Mouse (Mus musculus): ENCODE measurements around the gene Sco2. TPM values are rescaled to one million over a fixed set of nuclear protein-coding genes. Genes with fewer than 3 reads are reported as not detected.

Sco2 gene
- polyA plus RNA-seq, 1 experiment from 2014 or later: 6.1 TPM

- no peaks in the 10 kb centered on the region for H3K27me3 ChIP-seq (ENCODE audit: control insufficient read depth, insufficient read depth, low read length)
- H3K4me3 ChIP-seq (replicated peaks; ENCODE audit: low read length): no peak overlapping the region
- no peak overlapping the region for H3K27ac ChIP-seq (ENCODE audit: low read length)
- no peak for ATAC-seq (ENCODE audit: insufficient read depth, low FRiP score)
- 36% methylated on average over 1 of the region's 1 CpGs for WGBS
- H3K9me3 ChIP-seq (replicated peaks; ENCODE audit: control insufficient read depth, low read length): no peaks in the 10 kb centered on the region
- H3K4me2 ChIP-seq (ENCODE audit: low read depth, low read length): no peak overlapping the region
- no peak overlapping the region for H3K9ac ChIP-seq (ENCODE audit: low read length)
- H3K36me3 ChIP-seq (ENCODE audit: control insufficient read depth, insufficient read depth, low read length): no peaks in the 10 kb centered on the region
- no peaks in the 10 kb centered on the region for H3K4me1 ChIP-seq (ENCODE audit: control insufficient read depth, insufficient read depth, low read length)
Measured at GRCm38 (mm10) chr15:89341678-89342077, 32.0 kb downstream of the Sco2 start.

GRCm38 (mm10) chr15:89340136-89340535, 33.5 kb downstream of the Sco2 start:
- Histone ChIP-seq H3K9me3 (replicated peaks; ENCODE audit: control insufficient read depth, low read length) (no peaks in the 10 kb centered on the region), H3K4me3 (replicated peaks; ENCODE audit: low read length) (no peak overlapping the region), H3K4me1 (ENCODE audit: control insufficient read depth, insufficient read depth, low read length) (no peaks in the 10 kb centered on the region), H3K36me3 (ENCODE audit: control insufficient read depth, insufficient read depth, low read length) (no peaks in the 10 kb centered on the region), H3K27ac (ENCODE audit: low read length) (no peak overlapping the region), H3K9ac (ENCODE audit: low read length) (no peak overlapping the region), H3K27me3 (ENCODE audit: control insufficient read depth, insufficient read depth, low read length) (no peaks in the 10 kb centered on the region), H3K4me2 (ENCODE audit: low read depth, low read length) (no peak overlapping the region)
- ATAC-seq (ENCODE audit: insufficient read depth, low FRiP score): no peak
- WGBS: 75% methylated on average over 3 of the region's 3 CpGs

- 78% methylated on average over 2 of the region's 2 CpGs for WGBS
- Histone ChIP-seq H3K27me3 (ENCODE audit: control insufficient read depth, insufficient read depth, low read length) (no peaks in the 10 kb centered on the region), H3K9me3 (replicated peaks; ENCODE audit: control insufficient read depth, low read length) (no peaks in the 10 kb centered on the region), H3K27ac (ENCODE audit: low read length) (no peak overlapping the region), H3K4me2 (ENCODE audit: low read depth, low read length) (no peak overlapping the region), H3K4me3 (replicated peaks; ENCODE audit: low read length) (no peak overlapping the region), H3K9ac (ENCODE audit: low read length) (no peak overlapping the region), H3K4me1 (ENCODE audit: control insufficient read depth, insufficient read depth, low read length) (no peaks in the 10 kb centered on the region), H3K36me3 (ENCODE audit: control insufficient read depth, insufficient read depth, low read length) (no peaks in the 10 kb centered on the region)
- no peak for ATAC-seq (ENCODE audit: insufficient read depth, low FRiP score)
Measured at GRCm38 (mm10) chr15:89339696-89340095, 34.0 kb downstream of the Sco2 start.

DNA sequence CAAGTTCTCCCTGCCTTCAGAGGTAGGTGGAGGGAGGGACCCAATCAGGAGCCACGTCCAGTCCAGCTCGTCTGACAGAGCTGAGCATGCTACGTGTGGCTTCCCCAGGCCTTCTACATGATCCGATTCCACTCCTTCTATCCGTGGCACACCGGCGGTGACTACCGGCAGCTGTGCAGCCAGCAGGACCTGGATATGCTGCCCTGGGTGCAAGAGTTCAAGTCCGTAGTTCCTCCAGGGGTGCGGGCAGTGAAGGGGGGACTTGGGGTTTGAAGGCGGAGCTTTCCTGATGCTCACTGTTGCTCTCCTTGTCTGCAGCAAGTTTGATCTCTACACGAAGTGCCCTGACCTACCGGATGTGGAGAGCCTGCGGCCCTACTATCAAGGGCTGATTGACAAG, 37.2 kb downstream of the Sco2 start:
- Histone ChIP-seq H3K9me3 (replicated peaks; ENCODE audit: control insufficient read depth, low read length) (no peaks in the 10 kb centered on the region), H3K4me3 (replicated peaks; ENCODE audit: low read length) (no peak overlapping the region), H3K36me3 (ENCODE audit: control insufficient read depth, insufficient read depth, low read length) (no peaks in the 10 kb centered on the region), H3K27ac (ENCODE audit: low read length) (no peak overlapping the region), H3K27me3 (ENCODE audit: control insufficient read depth, insufficient read depth, low read length) (no peaks in the 10 kb centered on the region), H3K9ac (ENCODE audit: low read length) (no peak overlapping the region), H3K4me2 (ENCODE audit: low read depth, low read length) (no peak overlapping the region), H3K4me1 (ENCODE audit: control insufficient read depth, insufficient read depth, low read length) (no peaks in the 10 kb centered on the region)
- no peak for ATAC-seq (ENCODE audit: insufficient read depth, low FRiP score)
- 77% methylated on average over 14 of the region's 14 CpGs for WGBS

- H3K9me3 ChIP-seq (replicated peaks; ENCODE audit: control insufficient read depth, low read length): no peaks in the 10 kb centered on the region
- WGBS: 74% methylated on average over 17 of the region's 17 CpGs
- ATAC-seq (ENCODE audit: insufficient read depth, low FRiP score): no peak
Measured at GRCm38 (mm10) chr15:89334774-89335537, 38.7 kb downstream of the Sco2 start.

DNA sequence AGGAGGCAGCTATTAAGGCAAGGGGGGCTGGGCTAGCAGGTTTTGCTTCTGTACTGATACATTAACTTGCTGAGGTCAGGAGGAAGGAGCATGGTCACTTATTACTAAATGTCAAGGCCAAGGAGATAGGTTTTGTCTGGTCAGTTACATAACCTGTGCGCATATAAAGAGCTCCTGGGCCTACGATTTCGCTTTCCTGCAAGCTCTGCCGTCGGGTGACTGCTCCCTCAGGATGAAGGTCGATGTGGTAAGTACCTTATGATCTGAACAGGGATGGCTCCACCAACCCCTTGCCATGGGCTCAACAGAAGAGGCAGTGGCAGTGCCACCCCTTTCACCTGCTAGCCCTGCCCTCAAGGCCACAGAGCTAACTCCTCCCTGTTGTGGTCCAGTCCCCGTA, 39.4 kb downstream of the Sco2 start, which contains the start of gene Miox:
Miox (plus strand) TSS at position 128 of the 400 bp plus-strand sequence.
- Histone ChIP-seq H3K4me2 (ENCODE audit: low read depth, low read length) (no peak within 1 kb of the TSS), H3K9me3 (replicated peaks; ENCODE audit: control insufficient read depth, low read length) (no peaks in the 10 kb centered on the region), H3K27ac (ENCODE audit: low read length) (no peak within 1 kb of the TSS), H3K9ac (ENCODE audit: low read length) (no peak within 1 kb of the TSS), H3K36me3 (ENCODE audit: control insufficient read depth, insufficient read depth, low read length) (no peaks in the 10 kb centered on the region), H3K4me1 (ENCODE audit: control insufficient read depth, insufficient read depth, low read length) (no peaks in the 10 kb centered on the region), H3K27me3 (ENCODE audit: control insufficient read depth, insufficient read depth, low read length) (no peaks in the 10 kb centered on the region), H3K4me3 (replicated peaks; ENCODE audit: low read length) (no peak within 1 kb of the TSS)
- WGBS: 85% methylated on average over 7 of the region's 7 CpGs
- no peak for ATAC-seq (ENCODE audit: insufficient read depth, low FRiP score)

More at GRCm38 (mm10) chr15:89334774-89335537, 38.7 kb downstream of the Sco2 start:
- Histone ChIP-seq H3K4me2 (ENCODE audit: low read depth, low read length) (no peak overlapping the region), H3K4me1 (ENCODE audit: control insufficient read depth, insufficient read depth, low read length) (no peaks in the 10 kb centered on the region), H3K4me3 (replicated peaks; ENCODE audit: low read length) (no peak overlapping the region), H3K27ac (ENCODE audit: low read length) (no peak overlapping the region), H3K36me3 (ENCODE audit: control insufficient read depth, insufficient read depth, low read length) (no peaks in the 10 kb centered on the region), H3K27me3 (ENCODE audit: control insufficient read depth, insufficient read depth, low read length) (no peaks in the 10 kb centered on the region), H3K9ac (ENCODE audit: low read length) (no peak overlapping the region)

DNA sequence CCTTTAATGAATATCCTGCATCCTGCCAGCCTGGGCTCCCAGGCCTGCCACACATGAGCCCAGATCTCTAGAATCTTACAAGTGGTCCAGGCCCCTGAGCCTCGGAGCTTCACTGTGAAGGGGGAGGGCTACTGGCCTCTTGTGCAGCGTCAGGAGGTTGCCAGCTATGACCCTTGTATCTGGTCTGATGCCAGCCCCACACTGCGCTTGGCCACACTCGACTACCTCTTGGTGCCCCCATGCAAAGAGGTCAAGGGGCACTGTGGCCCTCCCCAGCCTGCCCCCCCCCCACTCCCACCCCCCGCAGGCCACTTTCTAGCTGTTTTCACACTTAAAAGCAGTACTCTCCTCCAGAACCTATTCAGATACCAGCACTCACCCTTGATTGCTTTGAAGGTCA, 47.2 kb downstream of the Sco2 start:
- Histone ChIP-seq H3K9ac (ENCODE audit: low read length) (no peak overlapping the region), H3K4me3 (replicated peaks; ENCODE audit: low read length) (no peak overlapping the region)

DNA sequence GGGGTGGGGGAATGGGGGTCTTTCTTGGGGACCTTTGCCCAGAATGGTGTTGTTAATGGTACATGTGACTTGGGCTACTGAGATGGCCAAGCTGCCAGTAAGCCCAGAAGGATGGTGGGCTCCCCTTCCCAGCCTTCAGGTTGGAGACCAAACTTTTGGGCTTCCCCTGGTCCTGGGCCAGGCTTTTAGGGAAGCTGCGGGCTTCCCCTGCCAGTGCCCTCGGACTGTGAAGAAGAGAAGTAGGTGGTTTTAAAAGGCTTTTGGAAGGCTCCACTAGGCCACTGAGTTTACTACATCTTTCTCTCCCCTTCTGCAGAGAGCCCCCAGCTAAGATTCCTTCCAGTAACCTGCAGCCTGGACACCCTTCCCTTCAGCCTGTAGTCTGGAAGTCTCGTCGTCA, 50.0 kb downstream of the Sco2 start:
- Histone ChIP-seq H3K4me2 (ENCODE audit: low read depth, low read length) (no peak overlapping the region), H3K27me3 (ENCODE audit: control insufficient read depth, insufficient read depth, low read length) (peaks cover 9% of the 10 kb centered on the region; the same call in 1 of the 2 replicates), H3K4me1 (ENCODE audit: control insufficient read depth, insufficient read depth, low read length) (peaks cover 7% of the 10 kb centered on the region; the same call in 1 of the 2 replicates), H3K4me3 (replicated peaks; ENCODE audit: low read length) (0 out of 2 replicates have a peak overlapping the region, but pooled peaks have one; percentile 36), H3K9ac (ENCODE audit: low read length) (no peak overlapping the region), H3K27ac (ENCODE audit: low read length) (no peak overlapping the region), H3K9me3 (replicated peaks; ENCODE audit: control insufficient read depth, low read length) (no peaks in the 10 kb centered on the region), H3K36me3 (ENCODE audit: control insufficient read depth, insufficient read depth, low read length) (no peaks in the 10 kb centered on the region)
- 85% methylated on average over 4 of the region's 4 CpGs for WGBS
- ATAC-seq (ENCODE audit: insufficient read depth, low FRiP score): no peak

More for the DNA sequence above, 47.2 kb downstream of the Sco2 start:
- 60% methylated on average over 5 of the region's 5 CpGs for WGBS
- Histone ChIP-seq H3K9me3 (replicated peaks; ENCODE audit: control insufficient read depth, low read length) (no peaks in the 10 kb centered on the region), H3K27me3 (ENCODE audit: control insufficient read depth, insufficient read depth, low read length) (peaks cover 9% of the 10 kb centered on the region; the same call in 1 of the 2 replicates), H3K27ac (ENCODE audit: low read length) (no peak overlapping the region), H3K36me3 (ENCODE audit: control insufficient read depth, insufficient read depth, low read length) (no peaks in the 10 kb centered on the region), H3K4me1 (ENCODE audit: control insufficient read depth, insufficient read depth, low read length) (peaks cover 7% of the 10 kb centered on the region; the same call in 1 of the 2 replicates), H3K4me2 (ENCODE audit: low read depth, low read length) (no peak overlapping the region)
- no peak for ATAC-seq (ENCODE audit: insufficient read depth, low FRiP score)

DNA sequence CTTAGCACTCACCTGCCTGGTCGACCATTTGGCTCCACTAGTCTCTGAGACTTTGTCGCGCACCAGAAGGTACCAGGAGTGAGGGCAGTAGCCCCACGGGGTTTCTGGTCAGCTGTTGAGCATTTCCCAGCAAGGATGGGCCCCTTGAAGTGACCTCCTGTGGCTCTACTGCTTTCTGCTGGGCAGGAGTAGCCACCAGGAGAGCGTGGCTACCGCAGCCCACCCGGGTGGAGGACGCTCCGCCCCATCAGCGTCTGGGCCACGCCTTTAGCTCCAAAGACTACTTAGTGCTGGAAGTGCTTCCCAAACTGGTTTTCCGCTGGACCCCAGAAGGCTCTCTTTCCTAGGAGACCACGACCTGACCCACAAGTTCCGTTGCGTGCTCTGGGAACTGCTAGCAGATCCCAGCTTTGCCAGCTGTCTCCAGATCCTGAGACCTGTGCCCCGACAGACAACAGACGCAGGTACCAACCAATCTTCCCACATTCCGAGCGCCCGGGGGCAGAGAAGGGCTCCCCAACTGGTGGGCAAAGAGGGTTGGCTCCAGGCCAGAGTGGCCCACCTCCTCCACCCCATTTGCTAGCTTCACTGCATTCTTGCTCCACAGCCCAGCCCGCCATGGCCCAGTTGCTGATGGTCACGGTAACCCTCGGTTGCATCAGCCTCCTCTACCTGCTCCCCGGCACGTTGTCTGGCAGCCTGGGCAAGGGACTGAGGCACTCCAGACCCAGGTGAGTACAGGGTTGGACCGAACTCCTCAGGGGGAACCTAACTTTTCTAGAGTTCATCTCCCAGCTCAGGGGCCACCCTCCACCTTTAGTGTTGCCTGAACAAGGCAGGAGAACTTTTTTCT, 50.8 kb downstream of the Sco2 start, which contains the start of gene Adm2:
Adm2 (plus strand) TSS at position 51 of the 853 bp plus-strand sequence.
- Histone ChIP-seq H3K36me3 (ENCODE audit: control insufficient read depth, insufficient read depth, low read length) (no peaks in the 10 kb centered on the region), H3K27me3 (ENCODE audit: control insufficient read depth, insufficient read depth, low read length) (peaks cover 9% of the 10 kb centered on the region; the same call in 1 of the 2 replicates), H3K4me2 (ENCODE audit: low read depth, low read length) (peak within 1 kb of the TSS; percentile 53), H3K4me3 (replicated peaks; ENCODE audit: low read length) (peak within 1 kb of the TSS; percentile 36), H3K4me1 (ENCODE audit: control insufficient read depth, insufficient read depth, low read length) (peaks cover 7% of the 10 kb centered on the region; the same call in 1 of the 2 replicates), H3K27ac (ENCODE audit: low read length) (no peak within 1 kb of the TSS), H3K9me3 (replicated peaks; ENCODE audit: control insufficient read depth, low read length) (no peaks in the 10 kb centered on the region), H3K9ac (ENCODE audit: low read length) (peak within 1 kb of the TSS; percentile 8)
- WGBS: 7% methylated on average over 26 of the region's 26 CpGs
- no peak for ATAC-seq (ENCODE audit: insufficient read depth, low FRiP score)
